Mouse (Mus musculus) E14TG2a.4 (cell line): ENCODE results near the gene Map6.

Source experiments
- CTCF ChIP-seq: conservative IDR thresholded peaks from 2 replicates; pipeline ENCODE4 v1.5.1; 2014; ENCODE audit warnings: low read length
- NANOG ChIP-seq: IDR thresholded peaks from 2 replicates; pipeline ENCODE4 v1.6.1; 2014; ENCODE audit warnings: borderline replicate concordance, low read length, mixed read lengths
- POU5F1 ChIP-seq: IDR thresholded peaks from 2 replicates; pipeline ENCODE4 v1.6.1; 2014; ENCODE audit warnings: low read length, borderline replicate concordance

GRCm38 (mm10) chr7:99228825-99229224, 38.4 kb upstream of the Map6 start:
- no peak for TF ChIP-seq CTCF
- no peak for TF ChIP-seq POU5F1
- TF ChIP-seq NANOG, result no peak
